Mouse (Mus musculus) A20 (cell line): Measurements from ENCODE around the gene Olfr1320.
"Not testable (repeated sequence)": the region's sequence is repeated elsewhere in the genome, so short reads cannot be mapped to it uniquely, and the experiment has no call there.

ENCODE experiments used
- DNase-seq: peaks from one replicate; pipeline ENCODE4 v3.0.0-alpha.2; 2011; ENCODE audit warnings: low read depth, low spot score

Gene Olfr1320

GRCm38 (mm10) chrX:49672033-49672432 lies at the start of gene Olfr1320:
Gene Olfr1320, plus strand, starts transcription at chrX:49672333.
- DNase-seq: no peak

- no peak for DNase-seq
Measured at GRCm38 (mm10) chrX:49627566-49627965, 44.6 kb upstream of the Olfr1320 start.

- no peak for DNase-seq
Measured at GRCm38 (mm10) chrX:49631195-49631594, 40.9 kb upstream of the Olfr1320 start.

GRCm38 (mm10) chrX:49660781-49661180 lies 11.4 kb upstream of the Olfr1320 start:
- DNase-seq: not testable (repeated sequence)
